8 mouse cellular contexts compared by ENCODE assay signal in genomic region chr11:66167801-66168651, GRCm38 (mm10). TPM values are rescaled to one million over a fixed set of nuclear protein-coding genes. Genes with fewer than 3 reads are reported as not detected.
DNase-seq lines count a peak whose midpoint lies in the region; ATAC-seq lines count a peak whose summit lies in the region.

Gene Dnah9 (minus strand): TSS chr11:66168551.

- peak within 1 kb of the TSS; percentile 51 for H3K9ac ChIP-seq in intestine, embryonic 15.5 days

- H3K36me3 ChIP-seq in embryonic facial prominence, embryonic 10.5 days (replicated peaks): no peaks in the 10 kb centered on the region
- no peaks in the 10 kb centered on the region for H3K36me3 ChIP-seq in intestine, embryonic 15.5 days

- H3K27me3 ChIP-seq in embryonic facial prominence, embryonic 10.5 days (replicated peaks; ENCODE audit: low read depth, poor library complexity, severe bottlenecking): peaks cover 5% of the 10 kb centered on the region; the same call in 1 of the 2 replicates
- peaks cover 11% of the 10 kb centered on the region for H3K27me3 ChIP-seq in intestine, embryonic 15.5 days (replicated peaks)

- no peaks in the 10 kb centered on the region for H3K9me3 ChIP-seq in embryonic facial prominence, embryonic 10.5 days
- H3K9me3 ChIP-seq in intestine, embryonic 15.5 days: no peaks in the 10 kb centered on the region

- WGBS in embryonic facial prominence, embryonic 10.5 days: under 1% methylated on average over 53 of the region's 53 CpGs
- WGBS in intestine, embryonic 15.5 days: under 1% methylated on average over 53 of the region's 53 CpGs

- DNase-seq in brain, adult 2 months (ENCODE audit: low read depth, low spot score): peak; percentile 94
- DNase-seq in embryonic facial prominence, embryonic 10.5 days (ENCODE audit: low spot score): peak; percentile 87
- DNase-seq in gastrocnemius, postnatal 4 days (ENCODE audit: low spot score in 2 of 2): peak; percentile 24 to 48
- peak; percentile 64 to 88 for DNase-seq in left cerebral cortex, adult 8-10 months (ENCODE audit: low spot score in 2 of 2)
- DNase-seq in lung, postnatal 25 days (ENCODE audit: low spot score): peak; percentile 73
- peak; percentile 95 to 96 for DNase-seq in right cerebral cortex, postnatal 10 days (ENCODE audit: low spot score in 2 of 2)

- ATAC-seq in intestine, embryonic 15.5 days: peak; percentile 94
- no peak for ATAC-seq in erythroid progenitor cell, adult 5-6 weeks (replicated peaks; ENCODE audit: low FRiP score, poor library complexity, severe bottlenecking)

- H3K4me1 ChIP-seq in embryonic facial prominence, embryonic 10.5 days: peaks cover 15% of the 10 kb centered on the region; the same call in 1 of the 2 replicates
- H3K4me1 ChIP-seq in intestine, embryonic 15.5 days (replicated peaks): peaks cover 6% of the 10 kb centered on the region; the same call in 1 of the 2 replicates

- peak within 1 kb of the TSS; percentile 77 for H3K4me3 ChIP-seq in embryonic facial prominence, embryonic 10.5 days
- H3K4me3 ChIP-seq in intestine, embryonic 15.5 days (replicated peaks): peak within 1 kb of the TSS; percentile 53

- peak within 1 kb of the TSS; percentile 5; the same call in 1 of the 2 replicates for H3K27ac ChIP-seq in embryonic facial prominence, embryonic 10.5 days (replicated peaks)
- H3K27ac ChIP-seq in intestine, embryonic 15.5 days: no peak within 1 kb of the TSS

- peak within 1 kb of the TSS; percentile 99 for H3K4me2 ChIP-seq in intestine, embryonic 15.5 days (replicated peaks)

RNA-seq across cellular contexts. Expression of gene Dnah9, which starts in this region (rescaled TPM):
- polyA plus RNA-seq in embryonic facial prominence, embryonic 10.5 days (2016; fragmentation: Nextera tagmentation; extraction: Ambion mirVana): 0.16 and 0.26 TPM in 2 replicates
- total RNA-seq in gastrocnemius, postnatal 4 days (2021): under 1 TPM in 1 of 2 experiments, not detected in 1; 0.10 TPM
- polyA plus RNA-seq in intestine, embryonic 15.5 days (2015; fragmentation: Nextera tagmentation; extraction: Ambion mirVana): 0.28 and 0.39 TPM in 2 replicates
- total RNA-seq in left cerebral cortex, adult 8-10 months (2022): 1 to 10 TPM; 2.3 to 3.1 (median 2.8) TPM
- total RNA-seq in erythroid progenitor cell, adult 5-6 weeks (2015; ENCODE audit: low replicate concordance): not detected in 2 replicates
- not detected in 2 replicates for total RNA-seq in erythroid progenitor cell, adult 5-6 weeks (2017; ENCODE audit: low replicate concordance)

Comparison
In these comparisons a context has a peak if more than half of its experiments do, and no peak if none do; other contexts are left out.
1. Peak in DNase-seq, H3K4me3 ChIP-seq and H3K27ac ChIP-seq in embryonic facial prominence, embryonic 10.5 days; RNA of the gene not detected or under 1 TPM.
2. Peak in DNase-seq in gastrocnemius, postnatal 4 days; RNA of the gene not detected or under 1 TPM.
3. Peak in ATAC-seq, H3K4me3 ChIP-seq, H3K9ac ChIP-seq and H3K4me2 ChIP-seq in intestine, embryonic 15.5 days; RNA of the gene not detected or under 1 TPM.
4. DNase-seq: peak in every context shown above with its lines; median percentile 96 in right cerebral cortex, postnatal 10 days; 94 in brain, adult 2 months; 87 in embryonic facial prominence, embryonic 10.5 days; 76 in left cerebral cortex, adult 8-10 months; 73 in lung, postnatal 25 days; 36 in gastrocnemius, postnatal 4 days.